Mouse (Mus musculus): ENCODE measurements around the gene Vmp1. TPM values are rescaled to one million over a fixed set of nuclear protein-coding genes. Genes with fewer than 3 reads are reported as not detected.

The Vmp1 gene
- 62.1 to 69.2 TPM (median 67.5 TPM) in 4 replicates for total RNA-seq (2023)

DNA sequence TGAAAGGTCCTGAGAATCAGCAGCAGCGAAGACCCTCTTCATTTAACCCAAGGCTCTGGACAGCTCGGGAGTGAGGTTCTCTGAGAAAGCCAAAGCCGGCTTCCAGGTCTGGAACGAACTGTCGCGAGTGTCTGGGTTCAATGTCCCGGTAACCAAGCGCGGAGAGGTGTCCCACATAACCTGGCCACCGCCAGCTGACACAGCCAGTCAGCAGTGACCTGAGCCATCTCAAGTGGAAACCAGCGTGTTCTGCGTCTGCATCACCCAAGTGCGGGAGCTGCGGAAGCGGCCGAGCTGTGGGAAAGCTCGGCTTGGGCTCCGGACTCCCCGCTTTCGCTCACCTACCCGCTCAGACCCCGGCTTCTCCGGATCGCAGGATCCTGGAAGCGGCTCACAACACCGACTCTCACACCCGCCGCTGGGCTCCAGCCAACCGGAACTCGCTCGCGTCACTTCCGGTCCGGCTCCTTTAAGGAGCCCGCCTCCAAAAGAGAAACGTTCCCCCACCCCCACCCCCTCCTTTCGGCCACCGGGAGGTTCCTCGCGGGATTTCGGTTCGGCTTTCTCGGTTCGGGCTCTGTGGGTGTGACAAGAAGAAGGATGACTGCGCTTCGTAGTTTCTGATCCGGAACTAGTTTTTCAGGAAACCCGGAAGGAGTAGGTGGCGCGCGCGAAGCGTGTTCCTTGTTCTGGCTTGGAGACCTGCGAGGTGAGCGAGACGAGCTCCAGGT is at the start of gene Vmp1, which contains the start of gene Ptrh2:
TSS of gene Vmp1 (minus strand) at position 442 of the 731 bp plus-strand sequence.
TSS of gene Ptrh2 (plus strand) at position 591 of the 731 bp plus-strand sequence.

DNA sequence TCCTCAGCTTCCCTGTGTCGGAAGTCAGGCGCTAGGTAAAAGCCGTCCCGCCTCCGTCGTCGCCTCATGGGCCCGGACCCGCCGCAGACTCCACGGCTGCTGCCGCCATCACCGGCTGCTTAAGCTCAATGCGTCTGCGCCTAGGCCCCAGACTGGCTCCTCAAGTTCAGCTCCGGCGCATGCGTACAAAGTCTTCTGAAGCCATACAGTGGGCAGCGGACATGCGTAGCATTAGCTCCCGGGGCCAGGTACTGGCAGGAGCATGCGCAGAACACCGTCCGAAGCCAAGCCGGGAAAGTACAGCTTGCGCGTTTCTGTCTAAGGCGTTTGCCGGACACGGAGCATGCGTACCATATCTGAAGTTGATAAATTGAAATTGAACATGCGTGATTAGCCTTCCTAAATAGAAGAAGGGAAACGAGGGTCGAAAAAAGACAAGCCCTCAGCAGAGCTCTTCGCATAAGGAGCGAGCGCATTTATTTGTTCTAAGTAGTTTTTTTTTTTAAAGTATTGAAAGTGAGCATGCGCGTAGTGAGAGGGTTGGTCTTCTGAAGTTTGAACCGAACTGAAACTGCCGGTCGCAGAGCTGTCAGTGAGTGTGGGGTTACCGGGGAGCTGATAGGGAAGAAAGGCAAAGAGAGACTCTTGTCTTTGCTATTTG is 138.9 kb downstream of the Vmp1 start, which contains the start of the genes Rps6kb1 and Tubd1:
TSS of gene Rps6kb1 (minus strand) at position 167 of the 661 bp plus-strand sequence.
TSS of gene Tubd1 (plus strand) at position 353 of the 661 bp plus-strand sequence.

Other genes with a start within 250 kb of the Vmp1 start
- gene Rnft1, start 199.2 kb downstream of the Vmp1 start, total RNA-seq (2023): 49.1 to 55.2 TPM (median 52.7 TPM) in 4 replicates
- gene Rps6kb1, start 139.0 kb downstream of the Vmp1 start, total RNA-seq (2023): 64.4 to 68.8 TPM (median 66.9 TPM) in 4 replicates
- gene Tubd1, start 138.8 kb downstream of the Vmp1 start, total RNA-seq (2023): 5.6 to 6.6 TPM (median 6.1 TPM) in 4 replicates
- 3.7 to 4.9 TPM (median 4.5 TPM) in 4 replicates for gene Ptrh2, start 149 bp upstream of the Vmp1 start, total RNA-seq (2023)
- gene Cltc, start 73.7 kb upstream of the Vmp1 start, total RNA-seq (2023): 253 to 318 TPM (median 282 TPM) in 4 replicates
- 65.4 to 76.6 TPM (median 74.5 TPM) in 4 replicates for gene Dhx40, start 123.9 kb upstream of the Vmp1 start, total RNA-seq (2023)

All from B cell, adult 62 days (primary cell).